Mouse (Mus musculus) kidney, postnatal 0 days (tissue): ENCODE measurements at regions not wholly inside any gene's neighbourhood (a gene's known extent, or its start where the extent isn't known, plus 50 kb on each side); places are given as distances from the start of the nearest gene placed in this dataset.

Experiments
- ATAC-seq: fragments of 200-750 bp; cut with Nextera tagmentation; replicated peaks from 2 replicates; pipeline ENCODE4 v1.8.0; 2017; ENCODE audit warnings: low read depth, moderate number of reproducible peaks, moderate TSS enrichment, moderate library complexity; ENCODE audit not compliant: low FRiP score
- DNase-seq: peaks from one replicate; pipeline ENCODE4 v3.0.0-alpha.2; 2016; ENCODE audit warnings: low spot score
- H3K27ac ChIP-seq: fragments of 300-500 bp; sonication (generic); 2 replicates; pipeline ENCODE4 v1.5.1; 2014; ENCODE audit warnings: mild to moderate bottlenecking
- H3K27me3 ChIP-seq: fragments of 300-500 bp; sonication (generic); 2 replicates; pipeline ENCODE4 v1.6.1; 2014; ENCODE audit warnings: low read length, mixed read lengths; ENCODE audit not compliant: insufficient read depth
- H3K36me3 ChIP-seq: fragments of 300-500 bp; sonication (generic); 2 replicates; pipeline ENCODE4 v1.6.1; 2014; ENCODE audit warnings: low read length, mixed read lengths; ENCODE audit not compliant: insufficient read depth
- H3K4me1 ChIP-seq: fragments of 300-500 bp; sonication (generic); replicated peaks from 2 replicates; pipeline ENCODE4 v1.6.1; 2014; ENCODE audit warnings: antibody characterized with exemption, low read length, mixed read lengths; ENCODE audit not compliant: insufficient read depth
- H3K4me2 ChIP-seq: fragments of 300-500 bp; sonication (generic); 2 replicates; pipeline ENCODE4 v1.6.1; 2014; ENCODE audit warnings: mild to moderate bottlenecking, low read length, moderate library complexity, mixed read lengths
- H3K4me3 ChIP-seq: fragments of 300-500 bp; sonication (generic); replicated peaks from 2 replicates; pipeline ENCODE4 v1.5.1; 2014; ENCODE audit warnings: low read depth, low read length
- H3K9ac ChIP-seq: fragments of 300-500 bp; sonication (generic); 2 replicates; pipeline ENCODE4 v1.6.1; 2014; ENCODE audit warnings: low read depth, low read length
- H3K9me3 ChIP-seq: fragments of 300-500 bp; sonication (generic); replicated peaks from 2 replicates; pipeline ENCODE4 v1.6.1; 2016; ENCODE audit warnings: low read length, inconsistent platforms, mixed read lengths
- CTCF ChIP-seq: IDR thresholded peaks from 2 replicates; pipeline ENCODE4 v1.5.1; 2016; ENCODE audit warnings: antibody characterized with exemption, low read depth, mild to moderate bottlenecking, moderate library complexity
- WGBS: fragments of 180-500 bp; shearing (Covaris S2); extraction: QIAGEN DNeasy Blood & Tissue Kit; methylation state at CpG from one replicate; pipeline ENCODE4 v1.1.7; 2014; 5-methylcytosine and 5-hydroxymethylcytosine counted together

DNA sequence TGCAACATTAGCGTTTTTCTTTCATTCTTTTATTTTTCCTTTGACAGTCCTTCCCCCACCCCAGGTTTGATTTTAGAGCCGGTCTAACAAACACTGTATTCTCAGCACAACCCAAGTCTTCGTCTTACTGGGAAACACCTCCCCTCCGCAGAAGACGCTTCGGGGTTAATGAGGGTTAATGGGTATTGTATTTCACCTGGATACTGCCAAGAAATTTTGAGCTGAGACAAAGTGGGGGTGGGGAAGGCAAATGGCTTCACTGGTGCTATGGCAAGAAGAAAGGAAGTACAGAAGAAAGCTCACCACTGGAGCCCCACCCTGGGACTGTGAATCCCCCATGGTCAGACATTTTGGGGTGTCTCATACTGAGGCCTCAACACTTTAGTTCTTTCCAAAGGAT lies 626.0 kb downstream of the Nr2f2 start:
- peak overlapping the region; percentile 45 for H3K4me2 ChIP-seq
- WGBS, result 12% methylated on average over 6 of the region's 6 CpGs

DNA sequence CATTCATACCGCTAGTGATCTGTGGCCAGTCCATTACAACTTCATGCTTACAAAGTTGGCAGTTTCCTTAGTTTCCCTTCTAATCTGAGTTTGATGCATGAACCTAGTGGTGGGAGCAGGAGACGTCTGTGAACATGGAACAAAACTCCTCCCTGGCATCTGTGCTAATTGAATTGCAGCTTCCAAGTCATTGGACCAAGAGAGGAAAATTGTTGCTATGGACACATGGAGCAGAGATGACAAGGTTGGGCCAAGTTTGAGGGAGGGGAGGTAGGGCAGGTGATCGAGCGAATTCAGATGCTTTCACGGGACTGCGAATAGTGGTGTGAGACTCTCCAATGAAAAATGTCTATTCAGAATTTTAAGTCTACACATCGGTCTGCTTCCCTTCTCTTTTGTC lies 627.5 kb downstream of the Nr2f2 start:
- TF ChIP-seq CTCF, result no peak
- Histone ChIP-seq H3K4me3 (no peak overlapping the region), H3K4me1 (no peaks in the 10 kb centered on the region), H3K9me3 (no peaks in the 10 kb centered on the region), H3K9ac (no peak overlapping the region), H3K27me3 (no peaks in the 10 kb centered on the region), H3K36me3 (no peaks in the 10 kb centered on the region), H3K4me2 (no peak overlapping the region), H3K27ac (no peak overlapping the region)
- no peak for DNase-seq
- ATAC-seq, result no peak
- 76% methylated on average over 7 of the region's 7 CpGs for WGBS

More for the DNA sequence above, 626.0 kb downstream of the Nr2f2 start:
- DNase-seq (peak; percentile 35), ATAC-seq (no peak)
- H3K4me1 ChIP-seq, result no peaks in the 10 kb centered on the region
- no peaks in the 10 kb centered on the region for H3K36me3 ChIP-seq
- no peak for TF ChIP-seq CTCF
- no peaks in the 10 kb centered on the region for H3K9me3 ChIP-seq
- no peak overlapping the region for H3K27ac ChIP-seq
- H3K9ac ChIP-seq, result no peak overlapping the region
- no peaks in the 10 kb centered on the region for H3K27me3 ChIP-seq
- no peak overlapping the region; the same call in 1 of the 2 replicates for H3K4me3 ChIP-seq

GRCm38 (mm10) chr7:69715081-69715480 lies 651.5 kb downstream of the Nr2f2 start:
- H3K4me1 ChIP-seq, result no peaks in the 10 kb centered on the region
- DNase-seq, result no peak
- no peak overlapping the region for H3K4me2 ChIP-seq
- WGBS, result 85% methylated on average over 5 of the region's 5 CpGs
- no peak for ATAC-seq
- no peaks in the 10 kb centered on the region for H3K9me3 ChIP-seq
- TF ChIP-seq CTCF, result no peak
- no peak overlapping the region for H3K9ac ChIP-seq
- no peak overlapping the region for H3K4me3 ChIP-seq
- H3K36me3 ChIP-seq, result no peaks in the 10 kb centered on the region
- H3K27ac ChIP-seq, result no peak overlapping the region
- no peaks in the 10 kb centered on the region for H3K27me3 ChIP-seq

DNA sequence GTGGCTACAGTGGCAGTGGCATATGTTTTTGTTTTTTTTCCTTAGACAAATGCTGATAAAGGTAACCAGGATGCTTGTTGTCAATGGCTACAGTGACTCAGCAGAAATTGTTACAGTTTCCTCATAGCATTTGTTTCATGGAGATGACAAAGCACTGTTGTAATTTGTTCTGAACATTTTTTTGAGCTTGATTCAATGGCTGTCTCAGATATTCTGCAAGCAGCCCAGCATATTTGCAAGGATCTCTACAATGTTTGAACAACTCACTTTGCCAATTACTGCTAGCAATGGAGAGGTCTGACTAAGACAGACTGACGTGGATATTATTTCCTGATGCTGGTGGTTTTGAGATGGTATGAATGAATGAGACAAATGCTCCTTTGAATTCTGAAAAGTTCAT lies 696.3 kb downstream of the Nr2f2 start:
- Histone ChIP-seq H3K27ac (no peak overlapping the region), H3K36me3 (no peaks in the 10 kb centered on the region), H3K4me2 (no peak overlapping the region), H3K27me3 (no peaks in the 10 kb centered on the region), H3K4me1 (no peaks in the 10 kb centered on the region), H3K9ac (no peak overlapping the region), H3K9me3 (no peaks in the 10 kb centered on the region), H3K4me3 (no peak overlapping the region)
- no peak for TF ChIP-seq CTCF
- ATAC-seq (no peak), DNase-seq (no peak)
- 91% methylated on average over 1 of the region's 1 CpGs for WGBS

- Histone ChIP-seq H3K4me1 (0 out of 2 replicates have a peak, but pooled peaks cover 4% of the 10 kb centered on the region), H3K27ac (no peak overlapping the region), H3K9me3 (no peaks in the 10 kb centered on the region), H3K4me3 (no peak overlapping the region), H3K9ac (no peak overlapping the region), H3K4me2 (0 out of 2 replicates have a peak overlapping the region, but pooled peaks have one; percentile 13), H3K36me3 (no peaks in the 10 kb centered on the region), H3K27me3 (no peaks in the 10 kb centered on the region)
- ATAC-seq (no peak), DNase-seq (peak; percentile 68)
- TF ChIP-seq CTCF, result no peak
- 8% methylated on average over 9 of the region's 9 CpGs for WGBS
Measured at GRCm38 (mm10) chr7:69655583-69655982, 711.0 kb downstream of the Nr2f2 start.

- Histone ChIP-seq H3K4me3 (no peak overlapping the region), H3K4me1 (no peaks in the 10 kb centered on the region), H3K9ac (no peak overlapping the region), H3K27me3 (no peaks in the 10 kb centered on the region), H3K9me3 (no peaks in the 10 kb centered on the region), H3K36me3 (no peaks in the 10 kb centered on the region), H3K27ac (no peak overlapping the region), H3K4me2 (no peak overlapping the region)
- DNase-seq (peak; percentile 31), ATAC-seq (no peak)
- WGBS, result 44% methylated on average over 6 of the region's 6 CpGs
- no peak for TF ChIP-seq CTCF
Measured at GRCm38 (mm10) chr7:69645449-69645848, 721.1 kb downstream of the Nr2f2 start.

GRCm38 (mm10) chr7:69641652-69642051 lies 724.9 kb downstream of the Nr2f2 start:
- ATAC-seq (no peak), DNase-seq (no peak)
- 53% methylated on average over 9 of the region's 9 CpGs for WGBS
- H3K9me3 ChIP-seq, result no peaks in the 10 kb centered on the region
- no peak overlapping the region for H3K4me3 ChIP-seq
- no peaks in the 10 kb centered on the region for H3K27me3 ChIP-seq
- TF ChIP-seq CTCF, result no peak
- H3K4me1 ChIP-seq, result no peaks in the 10 kb centered on the region
- H3K4me2 ChIP-seq, result no peak overlapping the region
- no peak overlapping the region for H3K9ac ChIP-seq
- H3K27ac ChIP-seq, result no peak overlapping the region
- H3K36me3 ChIP-seq, result no peaks in the 10 kb centered on the region
